Mouse (Mus musculus): ENCODE data around the gene Obp2a.
"Not testable (repeated sequence)": the region's sequence is repeated elsewhere in the genome, so short reads cannot be mapped to it uniquely, and the experiment has no call there.

Gene Obp2a

GRCm38 (mm10) chr2:25709791-25710190 lies 9.9 kb downstream of the Obp2a start:
- not testable (repeated sequence) for DNase-seq (ENCODE audit: low spot score in 2 of 2)

- not testable (repeated sequence) for DNase-seq (ENCODE audit: low spot score in 2 of 2)
Observed at GRCm38 (mm10) chr2:25711641-25712040, 11.8 kb downstream of the Obp2a start.

- DNase-seq (ENCODE audit: low spot score in 2 of 2): no peak
Observed at GRCm38 (mm10) chr2:25717222-25717621, 17.4 kb downstream of the Obp2a start.

- DNase-seq (ENCODE audit: low spot score in 2 of 2): no peak
Observed at GRCm38 (mm10) chr2:25733199-25733930, 33.5 kb downstream of the Obp2a start.

- DNase-seq (ENCODE audit: low spot score in 2 of 2): not testable (repeated sequence)
Observed at GRCm38 (mm10) chr2:25736709-25737108, 36.9 kb downstream of the Obp2a start, which contains the start of gene Obp2b. Gene Obp2b, plus strand, starts transcription at chr2:25737009.

- no peak for DNase-seq (ENCODE audit: low spot score in 2 of 2)
Observed at GRCm38 (mm10) chr2:25741671-25742070, 41.8 kb downstream of the Obp2a start.

Measured in cerebellum, postnatal 4 days (tissue).